19 mouse cellular contexts compared by ENCODE assay signal in genomic region chr17:30805511-30806059, GRCm38 (mm10).
DNase-seq lines count a peak whose midpoint lies in the region; ATAC-seq lines count a peak whose summit lies in the region.
"Had no signal": no experiment of that assay in that cellular context is flagged by ENCODE, and none has a peak within 500 bp of the region (broad histone marks: within the 10 kb centered on the region; RNA-seq: fewer than 3 reads in every experiment).

No protein-coding gene starts in this region.

- peaks cover 56% of the 10 kb centered on the region for H3K4me1 ChIP-seq in hindbrain, embryonic 13.5 days (replicated peaks)
- peaks cover 55% of the 10 kb centered on the region for H3K4me1 ChIP-seq in midbrain, embryonic 13.5 days (replicated peaks)
- H3K4me1 ChIP-seq: liver, embryonic 15.5 days had no signal

- WGBS in hindbrain, embryonic 13.5 days: 22% methylated on average over 12 of the region's 12 CpGs
- WGBS in midbrain, embryonic 13.5 days: 29% methylated on average over 12 of the region's 12 CpGs

- no peaks in the 10 kb centered on the region for H3K36me3 ChIP-seq in hindbrain, embryonic 13.5 days
- H3K36me3 ChIP-seq in midbrain, embryonic 13.5 days: no peaks in the 10 kb centered on the region
- H3K36me3 ChIP-seq: liver, embryonic 15.5 days had no signal

- H3K27me3 ChIP-seq in hindbrain, embryonic 13.5 days: no peaks in the 10 kb centered on the region
- no peaks in the 10 kb centered on the region for H3K27me3 ChIP-seq in midbrain, embryonic 13.5 days
- H3K27me3 ChIP-seq: liver, embryonic 15.5 days had no signal

- H3K9ac ChIP-seq in hindbrain, embryonic 13.5 days: peak overlapping the region; percentile 10; the same call in 1 of the 2 replicates
- no peak overlapping the region for H3K9ac ChIP-seq in midbrain, embryonic 13.5 days (replicated peaks)
- H3K9ac ChIP-seq: liver, embryonic 15.5 days had no signal

- H3K4me3 ChIP-seq in hindbrain, embryonic 13.5 days: no peak overlapping the region
- H3K4me3 ChIP-seq in midbrain, embryonic 13.5 days (replicated peaks): no peak overlapping the region
- H3K4me3 ChIP-seq: liver, embryonic 15.5 days had no signal

- DNase-seq in testis, postnatal 14 days (ENCODE audit: low spot score): peak; percentile 71
- DNase-seq in testis, postnatal 10 days (ENCODE audit: low spot score): no peak
- no peak for DNase-seq in adrenal gland, postnatal 4 days (ENCODE audit: low spot score in 2 of 2)
- DNase-seq in gastrocnemius, postnatal 10 days: no peak
- DNase-seq: embryo, embryonic 11 days; gastrocnemius, postnatal 14 days; heart, postnatal 14 days; kidney, postnatal 10 days; right cerebral cortex, postnatal 14 days; thymus, postnatal 36 days had no signal

- ATAC-seq in hindbrain, embryonic 13.5 days (ENCODE audit: low FRiP score): no peak
- no peak for ATAC-seq in midbrain, embryonic 13.5 days
- no peak for ATAC-seq in activated CD4-positive, CD25-positive, alpha-beta regulatory T cell, adult 4 months
- ATAC-seq: intestine, embryonic 16.5 days; lung, postnatal 0 days; Patski had no signal

- peak overlapping the region; percentile 15 for H3K4me2 ChIP-seq in hindbrain, embryonic 13.5 days
- 0 out of 2 replicates have a peak overlapping the region, but pooled peaks have one; percentile 0 for H3K4me2 ChIP-seq in midbrain, embryonic 13.5 days (replicated peaks)
- H3K4me2 ChIP-seq: heart, embryonic 11.5 days; liver, embryonic 15.5 days had no signal

- H3K9me3 ChIP-seq in hindbrain, embryonic 13.5 days: no peaks in the 10 kb centered on the region
- H3K9me3 ChIP-seq in midbrain, embryonic 13.5 days: no peaks in the 10 kb centered on the region
- H3K9me3 ChIP-seq: liver, embryonic 15.5 days had no signal

- peak overlapping the region; percentile 82 for H3K27ac ChIP-seq in hindbrain, embryonic 13.5 days
- H3K27ac ChIP-seq in midbrain, embryonic 13.5 days: peak overlapping the region; percentile 83
- H3K27ac ChIP-seq: liver, embryonic 15.5 days; stomach, postnatal 0 days had no signal
